Mouse (Mus musculus) thymus, postnatal 25 days (tissue): ENCODE data around the gene Olfr561.

Experiments used
- DNase-seq: peaks from one replicate; pipeline ENCODE4 v3.0.0; 2022

Olfr561 gene

GRCm38 (mm10) chr7:102770921-102771320, at the start of gene Olfr561:
Gene Olfr561, plus strand, starts transcription at chr7:102771221.
- DNase-seq: no peak

- no peak for DNase-seq
Measured at GRCm38 (mm10) chr7:102727391-102727790, 43.6 kb upstream of the Olfr561 start, which contains the start of gene Olfr559. Gene Olfr559, minus strand, starts transcription at chr7:102727491.

- DNase-seq: no peak
Measured at GRCm38 (mm10) chr7:102733793-102734192, 37.2 kb upstream of the Olfr561 start.

GRCm38 (mm10) chr7:102737705-102738104, 33.3 kb upstream of the Olfr561 start:
- no peak for DNase-seq

GRCm38 (mm10) chr7:102752086-102752485, 18.9 kb upstream of the Olfr561 start:
- no peak for DNase-seq

GRCm38 (mm10) chr7:102759266-102759665, 11.8 kb upstream of the Olfr561 start, which contains the start of the genes Olfr560 and Olfr78:
Gene Olfr560, minus strand, starts transcription at chr7:102759366.
Gene Olfr78, minus strand, starts transcription at chr7:102759471.
- DNase-seq: no peak

- DNase-seq: no peak
Measured at GRCm38 (mm10) chr7:102803180-102803579, 32.2 kb downstream of the Olfr561 start, which contains the start of gene Olfr564. Gene Olfr564, plus strand, starts transcription at chr7:102803480.
